Mouse (Mus musculus): ENCODE results near the gene Ripor2. TPM values are rescaled to one million over a fixed set of nuclear protein-coding genes. Genes with fewer than 3 reads are reported as not detected.

Ripor2 gene
- polyA plus RNA-seq, 1 experiment from 2014 or later = 16.3 TPM

DNA sequence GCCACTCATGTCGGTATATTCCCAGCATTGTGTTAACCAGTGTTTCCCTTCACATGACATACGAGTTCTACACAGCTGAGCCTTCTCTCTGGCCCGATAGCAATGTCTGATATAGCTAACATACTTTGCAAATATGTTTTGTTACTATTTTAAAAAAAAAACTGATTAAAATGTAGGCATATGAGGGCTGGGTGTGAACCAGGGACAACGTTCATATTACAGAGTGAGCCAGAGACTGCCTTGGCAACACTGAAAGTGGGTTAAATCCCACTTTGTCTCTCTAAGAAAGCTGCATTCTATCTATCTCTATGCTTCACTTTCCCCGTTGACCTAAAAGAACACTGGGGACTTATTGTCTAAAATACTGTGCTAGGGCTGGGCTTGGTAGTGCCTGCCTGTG, 147.1 kb downstream of the Ripor2 start:
- H3K27me3 ChIP-seq = no peaks in the 10 kb centered on the region
- WGBS = 90% methylated on average over 5 of the region's 5 CpGs
- H3K27ac ChIP-seq = no peak overlapping the region
- no peak for ATAC-seq (ENCODE audit: low FRiP score)
- no peaks in the 10 kb centered on the region for H3K36me3 ChIP-seq
- H3K4me1 ChIP-seq = peaks cover 6% of the 10 kb centered on the region
- H3K9ac ChIP-seq = no peak overlapping the region
- no peak overlapping the region for H3K4me2 ChIP-seq (replicated peaks)
- no peak overlapping the region for H3K4me3 ChIP-seq
- H3K9me3 ChIP-seq (replicated peaks) = no peaks in the 10 kb centered on the region

DNA sequence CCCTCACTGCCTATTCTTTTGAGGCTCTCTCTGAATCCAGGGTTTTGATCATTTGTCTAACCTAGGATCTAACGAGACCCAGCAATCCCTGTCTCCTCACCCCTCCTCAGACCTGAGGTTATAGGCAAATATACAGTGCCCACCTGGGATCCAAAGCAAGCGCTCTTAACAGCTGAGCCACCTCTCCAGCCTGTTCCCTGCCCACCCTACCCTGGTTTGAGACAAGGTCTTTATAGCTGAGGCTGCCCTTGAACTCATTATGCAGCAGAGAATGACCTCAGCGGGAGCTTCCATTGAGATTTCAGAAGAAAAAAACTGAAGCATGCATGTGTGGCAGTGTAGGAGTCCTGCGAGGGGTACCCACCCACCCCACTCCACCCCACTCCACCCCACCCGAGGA, 152.5 kb downstream of the Ripor2 start:
- no peaks in the 10 kb centered on the region for H3K9me3 ChIP-seq (replicated peaks)
- no peaks in the 10 kb centered on the region for H3K36me3 ChIP-seq
- no peak overlapping the region for H3K9ac ChIP-seq
- no peak overlapping the region for H3K4me3 ChIP-seq
- no peaks in the 10 kb centered on the region for H3K4me1 ChIP-seq
- ATAC-seq (ENCODE audit: low FRiP score) = no peak
- no peak overlapping the region for H3K27ac ChIP-seq
- H3K4me2 ChIP-seq (replicated peaks) = no peak overlapping the region
- no peaks in the 10 kb centered on the region for H3K27me3 ChIP-seq
- WGBS = 85% methylated on average over 5 of the region's 5 CpGs

DNA sequence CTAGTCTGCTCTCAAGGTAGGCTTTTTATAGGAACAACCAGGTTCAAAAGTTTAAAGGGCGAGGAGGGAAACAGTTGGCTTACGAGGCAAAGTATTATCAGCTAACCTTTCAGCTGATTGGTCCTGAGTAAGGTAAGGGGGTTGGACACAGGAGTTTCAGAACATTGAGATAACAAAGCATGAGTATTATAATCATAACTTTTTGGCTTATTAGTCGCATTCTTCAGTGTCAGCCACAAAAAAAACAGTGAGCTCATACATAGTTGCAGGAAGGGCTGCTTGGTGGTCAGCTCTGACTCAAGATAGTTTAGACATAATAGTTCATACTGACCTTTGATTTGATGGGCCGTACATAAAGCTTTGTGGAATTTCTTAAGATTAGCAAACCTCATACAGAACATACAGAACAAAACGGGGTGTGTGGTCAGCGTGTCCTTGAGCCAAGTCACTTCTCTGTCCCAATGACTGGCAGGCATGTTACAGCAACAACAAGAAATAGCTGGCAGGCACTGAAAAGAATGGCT, 153.7 kb downstream of the Ripor2 start:
- Histone ChIP-seq H3K27ac (no peak overlapping the region), H3K4me1 (no peaks in the 10 kb centered on the region), H3K27me3 (no peaks in the 10 kb centered on the region), H3K9me3 (replicated peaks) (no peaks in the 10 kb centered on the region), H3K4me2 (replicated peaks) (no peak overlapping the region), H3K9ac (no peak overlapping the region), H3K4me3 (no peak overlapping the region), H3K36me3 (no peaks in the 10 kb centered on the region)
- ATAC-seq (ENCODE audit: low FRiP score) = no peak
- WGBS = 83% methylated on average over 6 of the region's 6 CpGs

DNA sequence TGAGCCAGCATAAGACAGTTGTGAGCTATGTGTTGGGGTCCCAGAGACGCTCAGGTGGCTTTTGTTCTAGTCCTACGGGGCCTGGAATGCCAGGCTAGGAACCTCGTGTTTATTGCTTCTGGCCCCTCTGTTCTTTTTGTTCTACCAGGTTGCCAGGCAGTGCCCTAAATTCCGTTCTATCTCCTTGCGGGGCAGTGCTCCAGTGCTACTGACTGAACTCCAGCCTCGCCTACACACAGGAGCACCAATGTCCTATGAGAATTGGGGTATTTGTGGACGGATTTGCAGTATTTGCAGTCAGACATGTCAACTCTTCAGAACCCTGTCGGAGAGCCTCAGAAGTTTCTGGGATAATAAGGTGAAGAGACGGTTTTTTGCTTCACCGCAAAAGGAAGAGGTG, 159.0 kb downstream of the Ripor2 start, which contains the start of gene Armh2:
TSS of gene Armh2 (plus strand) at position 205 of the 400 bp plus-strand sequence.
- WGBS = 88% methylated on average over 10 of the region's 10 CpGs

DNA sequence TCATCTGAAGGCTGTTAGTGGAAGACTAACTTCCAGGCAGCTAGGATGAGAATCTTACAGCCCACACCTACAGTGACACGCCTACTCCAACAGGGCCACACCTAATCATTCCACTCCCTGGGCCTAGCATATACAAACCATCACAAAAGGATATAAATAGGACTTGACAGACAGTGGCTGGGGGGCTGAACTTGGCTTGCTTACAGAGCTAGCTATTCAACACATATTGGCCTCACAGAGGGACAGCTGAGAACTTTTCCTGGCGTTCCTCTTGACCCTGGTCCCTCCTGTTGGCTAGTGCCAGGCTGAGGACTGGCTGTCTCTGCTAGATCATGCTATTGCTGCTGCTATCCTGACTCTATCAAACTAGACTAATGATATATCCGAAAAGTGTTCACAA, 165.8 kb downstream of the Ripor2 start:
- Histone ChIP-seq H3K9me3 (replicated peaks) (no peaks in the 10 kb centered on the region), H3K27me3 (no peaks in the 10 kb centered on the region), H3K9ac (no peak overlapping the region), H3K4me3 (no peak overlapping the region), H3K4me2 (replicated peaks) (no peak overlapping the region), H3K27ac (no peak overlapping the region), H3K36me3 (peaks cover 9% of the 10 kb centered on the region; the same call in 1 of the 2 replicates), H3K4me1 (no peaks in the 10 kb centered on the region)
- 87% methylated on average over 3 of the region's 3 CpGs for WGBS
- ATAC-seq (ENCODE audit: low FRiP score) = no peak

More for the DNA sequence above, 159.0 kb downstream of the Ripor2 start, which contains the start of gene Armh2:
- Histone ChIP-seq H3K27me3 (no peaks in the 10 kb centered on the region), H3K9ac (no peak within 1 kb of the TSS), H3K4me3 (no peak within 1 kb of the TSS), H3K4me1 (no peaks in the 10 kb centered on the region), H3K9me3 (replicated peaks) (no peaks in the 10 kb centered on the region), H3K36me3 (no peaks in the 10 kb centered on the region), H3K27ac (no peak within 1 kb of the TSS), H3K4me2 (replicated peaks) (no peak within 1 kb of the TSS)
- ATAC-seq (ENCODE audit: low FRiP score) = no peak

DNA sequence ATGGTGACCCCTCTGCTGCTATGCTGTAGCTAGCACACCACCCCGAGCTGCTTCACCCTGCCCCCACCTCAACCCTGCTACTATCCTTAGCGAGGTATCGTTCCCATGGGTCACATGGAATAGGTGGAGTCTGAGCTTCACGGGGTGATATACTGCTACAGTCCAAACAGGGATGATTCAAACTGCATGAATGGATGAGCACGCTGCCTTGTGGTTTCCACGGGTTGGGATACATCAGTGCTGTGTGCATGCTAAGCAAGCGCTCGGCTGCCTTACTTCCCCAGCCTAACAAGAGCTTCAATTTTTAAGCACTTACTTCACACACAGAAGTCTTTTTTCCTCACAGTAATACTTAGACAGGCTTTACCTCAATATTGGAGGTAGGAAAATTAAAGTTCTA, 168.8 kb downstream of the Ripor2 start:
- no peaks in the 10 kb centered on the region for H3K9me3 ChIP-seq (replicated peaks)
- no peak overlapping the region for H3K9ac ChIP-seq
- no peak for ATAC-seq (ENCODE audit: low FRiP score)
- 92% methylated on average over 8 of the region's 8 CpGs for WGBS
- H3K27ac ChIP-seq = no peak overlapping the region
- H3K4me3 ChIP-seq = no peak overlapping the region
- H3K4me1 ChIP-seq = no peaks in the 10 kb centered on the region
- no peak overlapping the region for H3K4me2 ChIP-seq (replicated peaks)
- peaks cover 21% of the 10 kb centered on the region; the same call in 1 of the 2 replicates for H3K36me3 ChIP-seq
- no peaks in the 10 kb centered on the region for H3K27me3 ChIP-seq

DNA sequence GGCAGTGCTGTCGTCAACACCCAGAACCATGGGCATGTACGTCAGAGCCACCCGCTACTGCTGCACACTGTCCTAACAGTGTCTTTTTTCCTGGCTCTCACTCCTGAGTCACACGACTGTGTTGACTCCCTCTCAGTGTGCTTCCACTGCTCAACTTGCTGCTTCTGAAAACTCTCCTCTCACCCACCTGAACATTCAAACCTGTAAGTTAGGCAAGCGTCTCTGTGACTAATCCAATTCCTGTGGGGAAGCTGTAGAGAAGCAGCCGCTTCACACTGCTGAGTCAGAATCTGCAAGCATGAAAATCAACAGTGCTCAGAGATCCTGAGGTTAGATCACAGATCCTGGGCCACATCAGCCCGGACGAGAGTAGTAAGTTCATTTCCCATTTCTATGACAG, 169.4 kb downstream of the Ripor2 start:
- no peaks in the 10 kb centered on the region for H3K27me3 ChIP-seq
- H3K9me3 ChIP-seq (replicated peaks) = no peaks in the 10 kb centered on the region
- no peak overlapping the region for H3K27ac ChIP-seq
- H3K36me3 ChIP-seq = peaks cover 23% of the 10 kb centered on the region; the same call in 1 of the 2 replicates
- H3K4me1 ChIP-seq = no peaks in the 10 kb centered on the region
- 95% methylated on average over 8 of the region's 8 CpGs for WGBS
- H3K4me3 ChIP-seq = no peak overlapping the region
- H3K4me2 ChIP-seq (replicated peaks) = no peak overlapping the region
- no peak overlapping the region for H3K9ac ChIP-seq
- no peak for ATAC-seq (ENCODE audit: low FRiP score)

DNA sequence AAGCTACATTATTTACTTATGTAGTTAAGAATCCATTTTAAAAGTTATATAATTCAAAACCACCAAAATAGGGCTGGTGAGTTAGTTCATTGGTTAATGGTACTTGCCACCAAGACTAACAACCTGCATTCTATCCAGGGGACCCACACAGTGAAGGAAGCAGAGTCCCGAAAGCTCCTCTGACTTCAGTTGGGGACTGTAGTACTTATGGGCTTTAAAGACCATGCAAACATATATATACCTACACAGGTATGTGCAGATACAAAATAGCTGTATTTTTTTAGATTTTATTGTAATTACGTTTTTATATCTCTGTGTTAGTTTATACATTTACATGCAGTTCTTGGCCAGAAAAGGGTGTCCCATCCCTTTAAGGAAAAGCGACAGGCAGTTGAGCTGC, 174.8 kb downstream of the Ripor2 start:
- Histone ChIP-seq H3K9me3 (replicated peaks) (no peaks in the 10 kb centered on the region), H3K4me2 (replicated peaks) (no peak overlapping the region), H3K36me3 (0 out of 2 replicates have a peak, but pooled peaks cover 20% of the 10 kb centered on the region), H3K4me3 (no peak overlapping the region), H3K27me3 (no peaks in the 10 kb centered on the region), H3K9ac (no peak overlapping the region), H3K4me1 (peaks cover 8% of the 10 kb centered on the region; the same call in 1 of the 2 replicates), H3K27ac (no peak overlapping the region)
- WGBS = 95% methylated on average over 3 of the region's 3 CpGs
- ATAC-seq (ENCODE audit: low FRiP score) = no peak

DNA sequence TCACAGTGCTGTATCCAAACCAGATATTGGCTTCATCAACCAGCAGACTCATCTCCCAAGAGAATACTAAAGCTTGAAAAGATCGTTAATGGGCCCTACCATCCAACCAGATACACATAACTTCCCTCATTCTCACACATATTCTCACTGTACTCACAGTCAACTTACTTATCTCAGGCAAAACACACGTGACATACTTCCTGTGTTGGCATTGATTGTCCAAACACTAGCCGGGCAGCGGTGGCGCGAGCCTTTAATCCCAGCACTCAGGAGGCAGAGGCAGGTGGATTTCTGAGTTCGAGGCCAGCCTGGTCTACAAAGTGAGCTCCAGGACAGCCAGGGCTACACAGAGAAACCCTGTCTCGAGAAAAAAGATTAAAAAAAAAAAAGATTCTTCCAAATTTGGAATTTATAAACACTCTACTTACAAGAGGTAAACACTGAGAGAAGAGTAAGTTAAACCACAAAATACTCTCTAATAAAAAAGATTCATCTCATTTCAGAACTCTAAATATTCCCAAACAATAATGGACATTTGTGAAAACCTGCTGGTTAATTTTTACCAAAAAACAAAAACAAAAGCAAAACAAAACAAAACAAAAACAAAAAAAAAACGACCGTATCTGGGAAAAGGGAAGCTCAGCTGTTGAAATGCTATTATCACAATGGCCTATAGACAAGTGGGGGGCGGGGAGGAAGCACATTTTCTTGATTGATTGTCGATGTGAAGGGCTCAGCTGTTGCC, 176.0 kb downstream of the Ripor2 start:
- Histone ChIP-seq H3K9me3 (replicated peaks) (no peaks in the 10 kb centered on the region), H3K4me2 (replicated peaks) (no peak overlapping the region), H3K27ac (no peak overlapping the region), H3K36me3 (0 out of 2 replicates have a peak, but pooled peaks cover 20% of the 10 kb centered on the region), H3K4me1 (peaks cover 10% of the 10 kb centered on the region), H3K4me3 (no peak overlapping the region), H3K9ac (no peak overlapping the region), H3K27me3 (no peaks in the 10 kb centered on the region)
- ATAC-seq (ENCODE audit: low FRiP score) = no peak
- 89% methylated on average over 12 of the region's 12 CpGs for WGBS

DNA sequence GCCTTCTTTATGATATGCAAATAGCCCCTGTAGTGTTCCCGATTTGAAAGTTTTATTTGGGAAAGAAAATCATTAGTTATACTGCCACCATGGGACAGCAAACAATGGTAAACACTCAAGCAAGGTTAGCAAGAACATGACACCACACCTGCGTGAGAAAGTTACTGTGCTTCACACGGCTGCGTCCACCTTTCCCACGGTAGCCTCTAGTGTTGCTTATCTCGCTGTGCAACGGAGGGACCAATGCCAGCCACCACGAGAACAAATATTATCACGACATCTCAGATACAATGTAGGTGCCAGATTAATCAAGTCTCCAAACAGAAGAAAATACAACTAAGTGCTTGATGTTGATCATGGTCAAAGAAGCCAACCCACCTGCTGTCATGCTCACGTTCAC, 177.5 kb downstream of the Ripor2 start:
- H3K4me3 ChIP-seq = no peak overlapping the region
- 0 out of 2 replicates have a peak, but pooled peaks cover 16% of the 10 kb centered on the region for H3K36me3 ChIP-seq
- 95% methylated on average over 10 of the region's 10 CpGs for WGBS
- no peaks in the 10 kb centered on the region for H3K27me3 ChIP-seq
- H3K4me1 ChIP-seq = peaks cover 10% of the 10 kb centered on the region
- no peak overlapping the region for H3K9ac ChIP-seq
- H3K9me3 ChIP-seq (replicated peaks) = no peaks in the 10 kb centered on the region
- ATAC-seq (ENCODE audit: low FRiP score) = no peak
- no peak overlapping the region for H3K4me2 ChIP-seq (replicated peaks)
- H3K27ac ChIP-seq = no peak overlapping the region

DNA sequence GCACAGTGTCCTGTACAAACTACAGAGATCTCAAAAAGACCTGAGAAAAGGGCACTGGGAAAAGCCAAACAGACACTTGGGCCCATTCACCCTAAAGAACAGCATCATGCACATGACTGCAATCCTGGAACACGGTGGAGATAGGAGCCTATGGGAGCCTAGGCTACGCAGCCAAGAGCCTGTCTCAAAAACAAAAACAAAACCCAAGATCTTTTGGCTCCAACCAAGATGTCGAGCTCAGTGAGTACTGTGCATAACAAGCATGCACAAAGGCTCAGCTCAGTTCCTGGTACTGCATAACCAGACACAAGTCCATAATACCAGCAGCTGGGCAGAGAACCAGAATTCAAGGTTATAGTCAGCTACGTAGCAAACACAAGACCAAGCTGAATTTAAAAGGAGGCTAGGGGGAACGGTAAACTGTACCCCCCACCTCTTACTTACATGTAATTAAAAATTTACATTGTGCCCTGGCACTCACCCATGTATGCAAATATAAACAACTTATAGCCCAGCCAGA, 178.4 kb downstream of the Ripor2 start:
- H3K27me3 ChIP-seq = no peaks in the 10 kb centered on the region
- H3K27ac ChIP-seq = no peak overlapping the region
- H3K36me3 ChIP-seq = 0 out of 2 replicates have a peak, but pooled peaks cover 9% of the 10 kb centered on the region
- peak overlapping the region; percentile 72 for H3K4me2 ChIP-seq (replicated peaks)
- 73% methylated on average over 5 of the region's 5 CpGs for WGBS
- H3K9me3 ChIP-seq (replicated peaks) = no peaks in the 10 kb centered on the region
- ATAC-seq (ENCODE audit: low FRiP score) = no peak
- peak overlapping the region; percentile 69; the same call in 1 of the 2 replicates for H3K9ac ChIP-seq
- H3K4me3 ChIP-seq = peak overlapping the region; percentile 97
- H3K4me1 ChIP-seq = peaks cover 10% of the 10 kb centered on the region

DNA sequence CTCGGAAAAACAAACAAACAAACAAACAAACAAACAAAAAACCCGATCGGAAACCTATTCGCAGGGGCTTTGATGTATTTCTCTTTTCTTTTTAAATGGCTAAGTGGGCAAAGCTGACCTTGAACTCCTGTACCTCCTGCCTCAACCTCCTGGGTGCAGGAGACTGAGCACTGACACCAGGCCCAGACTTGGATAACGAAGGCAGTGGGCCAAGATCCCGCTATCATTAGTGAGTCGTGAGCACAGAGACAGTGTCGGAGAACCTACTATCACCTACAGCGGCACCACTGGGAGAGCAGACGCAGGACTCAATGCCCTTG, 179.1 kb downstream of the Ripor2 start:
- WGBS = 7% methylated on average over 10 of the region's 10 CpGs
- H3K4me3 ChIP-seq = peak overlapping the region; percentile 97
- 0 out of 2 replicates have a peak, but pooled peaks cover 6% of the 10 kb centered on the region for H3K36me3 ChIP-seq
- H3K4me1 ChIP-seq = peaks cover 10% of the 10 kb centered on the region
- no peaks in the 10 kb centered on the region for H3K9me3 ChIP-seq (replicated peaks)
- peak overlapping the region; percentile 72 for H3K4me2 ChIP-seq (replicated peaks)
- ATAC-seq (ENCODE audit: low FRiP score) = no peak
- no peaks in the 10 kb centered on the region for H3K27me3 ChIP-seq
- H3K27ac ChIP-seq = peak overlapping the region; percentile 81; the same call in 1 of the 2 replicates
- peak overlapping the region; percentile 69 for H3K9ac ChIP-seq
